Mouse (Mus musculus): ENCODE data around the gene Exoc3l. TPM values are rescaled to one million over a fixed set of nuclear protein-coding genes. Genes with fewer than 3 reads are reported as not detected.

Gene Exoc3l
- polyA plus RNA-seq, 1 experiment from 2014 or later, result 11.8 TPM

- peak overlapping the region; percentile 62 for H3K4me3 ChIP-seq
- H3K9me3 ChIP-seq, result no peaks in the 10 kb centered on the region
- peak overlapping the region; percentile 68 for H3K9ac ChIP-seq
- peak overlapping the region; percentile 94; the same call in 1 of the 2 replicates for H3K27ac ChIP-seq
- peaks cover 5% of the 10 kb centered on the region; the same call in 1 of the 2 replicates for H3K36me3 ChIP-seq (replicated peaks)
- ATAC-seq (replicated peaks), result no peak
- peaks cover 51% of the 10 kb centered on the region for H3K4me1 ChIP-seq
- no peaks in the 10 kb centered on the region for H3K27me3 ChIP-seq (replicated peaks)
- H3K4me2 ChIP-seq, result peak overlapping the region; percentile 70
- WGBS, result 82% methylated on average over 5 of the region's 5 CpGs
These were observed 7.7 kb downstream of the Exoc3l start for GRCm38 (mm10) chr8:105288231-105288630.

GRCm38 (mm10) chr8:105286907-105287306 is 9.0 kb downstream of the Exoc3l start:
- 0 out of 2 replicates have a peak overlapping the region, but pooled peaks have one; percentile 62 for H3K4me3 ChIP-seq
- H3K9me3 ChIP-seq, result no peaks in the 10 kb centered on the region
- peaks cover 14% of the 10 kb centered on the region for H3K36me3 ChIP-seq (replicated peaks)
- no peaks in the 10 kb centered on the region for H3K27me3 ChIP-seq (replicated peaks)
- H3K4me2 ChIP-seq, result peak overlapping the region; percentile 70
- H3K4me1 ChIP-seq, result peaks cover 51% of the 10 kb centered on the region
- ATAC-seq (replicated peaks), result no peak
- H3K27ac ChIP-seq, result no peak overlapping the region
- 92% methylated on average over 4 of the region's 4 CpGs for WGBS
- 0 out of 2 replicates have a peak overlapping the region, but pooled peaks have one; percentile 17 for H3K9ac ChIP-seq

DNA sequence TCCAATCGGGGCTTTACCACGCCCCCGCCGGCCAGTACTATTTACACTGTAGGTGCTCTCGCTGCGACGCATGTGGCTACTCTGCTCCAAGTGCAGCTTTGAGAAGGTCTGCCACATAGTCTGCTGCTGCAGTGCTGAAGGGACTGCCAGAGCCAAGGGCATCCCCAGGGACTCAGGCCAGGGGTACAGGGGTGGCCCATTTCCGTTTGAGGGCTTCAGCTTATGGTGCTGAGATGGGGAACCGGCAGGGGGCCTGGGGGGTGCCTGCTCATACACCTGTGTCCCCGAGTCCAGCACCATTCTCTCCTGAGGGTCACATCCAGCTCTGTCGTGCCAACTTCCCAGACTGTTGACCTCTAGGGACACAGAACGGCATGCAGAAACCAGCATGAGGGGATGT is 10.4 kb downstream of the Exoc3l start:
- Histone ChIP-seq H3K9me3 (no peaks in the 10 kb centered on the region), H3K4me1 (peaks cover 45% of the 10 kb centered on the region), H3K36me3 (replicated peaks) (peaks cover 20% of the 10 kb centered on the region), H3K9ac (no peak overlapping the region), H3K27me3 (replicated peaks) (no peaks in the 10 kb centered on the region), H3K27ac (no peak overlapping the region), H3K4me2 (0 out of 2 replicates have a peak overlapping the region, but pooled peaks have one; percentile 70), H3K4me3 (no peak overlapping the region)
- ATAC-seq (replicated peaks), result no peak
- WGBS, result 46% methylated on average over 12 of the region's 12 CpGs

DNA sequence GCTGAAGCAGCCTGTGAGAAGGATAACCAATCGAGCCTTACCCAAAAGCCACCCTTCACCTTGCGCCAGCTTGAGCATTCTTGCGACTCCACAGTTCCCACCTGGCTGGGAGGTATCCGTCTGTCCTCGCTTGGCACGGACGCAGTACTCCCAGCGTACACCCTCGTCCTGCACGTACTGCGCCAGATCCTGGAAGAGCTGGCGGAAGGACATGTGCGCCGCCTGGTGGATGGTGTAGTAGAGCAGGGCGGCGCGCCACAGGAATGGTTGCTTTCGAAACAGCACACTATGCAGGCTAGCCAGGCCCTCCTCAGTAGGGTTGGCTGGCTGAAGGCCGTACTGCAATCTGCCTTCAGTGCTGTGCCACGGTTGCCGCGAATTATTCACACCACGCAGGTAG is 12.8 kb downstream of the Exoc3l start:
- no peak for ATAC-seq (replicated peaks)

GRCm38 (mm10) chr8:105282239-105282638 is 13.7 kb downstream of the Exoc3l start:
- Histone ChIP-seq H3K27ac (no peak overlapping the region), H3K9me3 (no peaks in the 10 kb centered on the region), H3K4me1 (peaks cover 32% of the 10 kb centered on the region), H3K9ac (no peak overlapping the region), H3K4me2 (no peak overlapping the region), H3K4me3 (no peak overlapping the region), H3K36me3 (replicated peaks) (peaks cover 24% of the 10 kb centered on the region), H3K27me3 (replicated peaks) (peaks cover 20% of the 10 kb centered on the region)
- no peak for ATAC-seq (replicated peaks)
- 88% methylated on average over 4 of the region's 4 CpGs for WGBS

More for the DNA sequence above, 12.8 kb downstream of the Exoc3l start:
- Histone ChIP-seq H3K4me3 (no peak overlapping the region), H3K27me3 (replicated peaks) (peaks cover 17% of the 10 kb centered on the region), H3K9ac (no peak overlapping the region), H3K9me3 (no peaks in the 10 kb centered on the region), H3K27ac (no peak overlapping the region), H3K4me2 (no peak overlapping the region), H3K36me3 (replicated peaks) (peaks cover 24% of the 10 kb centered on the region), H3K4me1 (peaks cover 41% of the 10 kb centered on the region)
- WGBS, result 32% methylated on average over 23 of the region's 23 CpGs

- Histone ChIP-seq H3K27me3 (replicated peaks) (peaks cover 24% of the 10 kb centered on the region), H3K36me3 (replicated peaks) (peaks cover 24% of the 10 kb centered on the region), H3K4me2 (no peak overlapping the region), H3K9me3 (no peaks in the 10 kb centered on the region), H3K27ac (no peak overlapping the region), H3K4me1 (peaks cover 31% of the 10 kb centered on the region), H3K9ac (no peak overlapping the region), H3K4me3 (no peak overlapping the region)
- 87% methylated on average over 12 of the region's 12 CpGs for WGBS
- ATAC-seq (replicated peaks), result no peak
These were observed 14.1 kb downstream of the Exoc3l start for GRCm38 (mm10) chr8:105281821-105282220.

DNA sequence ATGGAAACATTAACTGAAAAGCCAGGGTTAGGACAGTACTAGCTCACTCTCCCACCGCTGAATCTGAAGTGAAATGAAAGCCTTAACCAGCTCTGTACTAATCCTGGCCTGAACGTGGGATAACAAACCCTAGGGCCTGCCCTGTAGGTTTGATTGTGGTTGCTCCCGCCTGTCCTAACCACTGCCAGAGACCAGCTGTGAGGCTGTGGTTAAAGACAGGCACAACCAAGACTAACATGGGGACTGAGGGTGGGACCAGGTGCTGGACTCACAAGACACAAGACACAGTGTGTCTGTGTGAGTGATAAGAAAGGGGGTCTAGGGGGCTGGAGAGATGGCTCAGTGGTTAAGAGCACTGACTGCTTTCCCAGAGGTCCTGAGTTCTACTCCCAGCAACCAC is 15.3 kb downstream of the Exoc3l start:
- 60% methylated on average over 3 of the region's 3 CpGs for WGBS

GRCm38 (mm10) chr8:105278911-105279334 is 17.0 kb downstream of the Exoc3l start:
- peaks cover 24% of the 10 kb centered on the region for H3K36me3 ChIP-seq (replicated peaks)
- ATAC-seq (replicated peaks), result peak; percentile 50
- 4% methylated on average over 28 of the region's 28 CpGs for WGBS
- peaks cover 50% of the 10 kb centered on the region for H3K27me3 ChIP-seq (replicated peaks)
- H3K27ac ChIP-seq, result no peak overlapping the region
- H3K4me3 ChIP-seq, result peak overlapping the region; percentile 21
- peaks cover 28% of the 10 kb centered on the region for H3K4me1 ChIP-seq
- H3K9me3 ChIP-seq, result no peaks in the 10 kb centered on the region
- peak overlapping the region; percentile 47 for H3K4me2 ChIP-seq
- no peak overlapping the region for H3K9ac ChIP-seq

More for the DNA sequence above, 15.3 kb downstream of the Exoc3l start:
- Histone ChIP-seq H3K27me3 (replicated peaks) (peaks cover 34% of the 10 kb centered on the region), H3K9me3 (no peaks in the 10 kb centered on the region), H3K4me3 (no peak overlapping the region), H3K9ac (no peak overlapping the region), H3K4me2 (no peak overlapping the region), H3K27ac (no peak overlapping the region), H3K4me1 (peaks cover 31% of the 10 kb centered on the region), H3K36me3 (replicated peaks) (peaks cover 24% of the 10 kb centered on the region)
- no peak for ATAC-seq (replicated peaks)

DNA sequence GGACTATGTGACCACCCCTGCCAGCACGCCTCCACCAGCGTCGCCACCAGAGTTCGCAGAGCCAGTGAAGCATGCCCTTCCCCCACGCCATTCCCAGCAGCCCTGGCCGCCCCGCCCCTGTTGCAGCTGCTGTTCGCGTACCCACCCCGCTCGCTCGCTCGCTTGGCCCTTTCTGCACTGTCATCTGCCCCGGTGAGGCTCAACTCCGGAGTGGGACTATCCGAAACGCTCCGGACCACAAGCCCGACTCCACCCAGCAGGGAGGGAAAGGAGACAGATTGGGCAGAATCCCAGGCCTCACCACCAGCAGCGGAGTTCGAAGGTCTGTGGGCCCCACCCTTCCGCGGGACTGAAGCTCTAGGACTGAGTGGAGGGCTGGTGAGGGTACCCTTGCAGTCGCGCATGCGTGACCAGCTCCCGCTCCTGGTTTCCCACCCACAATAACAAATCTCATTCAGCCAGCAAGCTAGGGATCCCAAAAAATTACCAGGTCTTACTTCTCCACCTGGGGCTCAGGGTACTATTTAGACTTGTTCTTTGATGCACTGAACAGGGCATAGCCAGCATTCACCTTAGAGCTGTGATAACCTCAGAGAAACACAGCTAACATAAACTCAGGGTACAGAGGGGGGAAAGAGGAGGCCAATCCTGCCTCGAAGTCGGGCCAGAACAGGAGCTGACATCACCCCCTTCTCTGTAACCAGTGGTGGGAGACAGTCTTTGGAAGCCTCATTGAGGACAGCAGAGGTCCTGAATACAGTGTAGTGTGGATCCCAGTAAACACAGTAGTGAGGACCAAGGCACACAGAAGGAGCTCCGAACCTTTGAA is 19.4 kb downstream of the Exoc3l start:
- 4% methylated on average over 30 of the region's 30 CpGs for WGBS
- H3K27ac ChIP-seq, result 0 out of 2 replicates have a peak overlapping the region, but pooled peaks have one; percentile 17

GRCm38 (mm10) chr8:105275840-105276239 is 20.1 kb downstream of the Exoc3l start, which contains the start of gene Nol3:
Gene Nol3, plus strand, starts transcription at chr8:105276140.
- Histone ChIP-seq H3K4me3 (peak within 1 kb of the TSS; percentile 50), H3K4me1 (peaks cover 30% of the 10 kb centered on the region), H3K27me3 (replicated peaks) (peaks cover 79% of the 10 kb centered on the region), H3K27ac (0 out of 2 replicates have a peak within 1 kb of the TSS, but pooled peaks have one; percentile 17), H3K9ac (peak within 1 kb of the TSS; percentile 44), H3K4me2 (peak within 1 kb of the TSS; percentile 94), H3K9me3 (no peaks in the 10 kb centered on the region), H3K36me3 (replicated peaks) (peaks cover 4% of the 10 kb centered on the region; the same call in 1 of the 2 replicates)
- 5% methylated on average over 10 of the region's 10 CpGs for WGBS
- ATAC-seq (replicated peaks), result peak; percentile 10

More for the DNA sequence above, 19.4 kb downstream of the Exoc3l start:
- peaks cover 72% of the 10 kb centered on the region for H3K27me3 ChIP-seq (replicated peaks)
- H3K9ac ChIP-seq, result peak overlapping the region; percentile 44
- H3K4me1 ChIP-seq, result peaks cover 28% of the 10 kb centered on the region
- peak overlapping the region; percentile 50 for H3K4me3 ChIP-seq
- H3K36me3 ChIP-seq (replicated peaks), result peaks cover 7% of the 10 kb centered on the region; the same call in 1 of the 2 replicates
- peak overlapping the region; percentile 94 for H3K4me2 ChIP-seq
- peak; percentile 56 for ATAC-seq (replicated peaks)
- H3K9me3 ChIP-seq, result no peaks in the 10 kb centered on the region

- Histone ChIP-seq H3K4me3 (peak overlapping the region; percentile 50; the same call in 1 of the 2 replicates), H3K9me3 (no peaks in the 10 kb centered on the region), H3K27ac (no peak overlapping the region), H3K36me3 (replicated peaks) (0 out of 2 replicates have a peak, but pooled peaks cover 4% of the 10 kb centered on the region), H3K9ac (no peak overlapping the region), H3K4me1 (peaks cover 34% of the 10 kb centered on the region), H3K27me3 (replicated peaks) (peaks cover 83% of the 10 kb centered on the region), H3K4me2 (peak overlapping the region; percentile 94)
- ATAC-seq (replicated peaks), result no peak
- WGBS, result 6% methylated on average over 11 of the region's 11 CpGs
These were observed 20.5 kb downstream of the Exoc3l start for GRCm38 (mm10) chr8:105275387-105275786.

DNA sequence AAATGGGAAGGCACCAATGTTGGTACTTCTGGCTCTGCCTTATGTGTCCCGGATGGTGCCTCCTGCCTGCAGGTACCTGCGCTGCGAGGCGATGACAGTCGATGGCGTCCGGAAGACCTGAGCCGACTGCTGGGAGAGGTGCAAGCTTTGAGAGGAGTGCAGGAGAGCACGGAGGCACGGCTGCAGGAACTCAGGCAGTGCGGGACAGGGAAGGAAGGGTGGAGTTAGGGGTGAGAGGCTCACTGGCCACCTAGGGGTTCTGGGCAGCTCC is 25.1 kb downstream of the Exoc3l start:
- H3K4me2 ChIP-seq, result peak overlapping the region; percentile 24; the same call in 1 of the 2 replicates
- 2% methylated on average over 11 of the region's 11 CpGs for WGBS
- H3K4me1 ChIP-seq, result peaks cover 36% of the 10 kb centered on the region
- no peak overlapping the region for H3K27ac ChIP-seq
- peaks cover 91% of the 10 kb centered on the region for H3K27me3 ChIP-seq (replicated peaks)
- no peak for ATAC-seq (replicated peaks)
- peak overlapping the region; percentile 14; the same call in 1 of the 2 replicates for H3K4me3 ChIP-seq
- H3K9ac ChIP-seq, result no peak overlapping the region
- H3K9me3 ChIP-seq, result no peaks in the 10 kb centered on the region
- no peaks in the 10 kb centered on the region for H3K36me3 ChIP-seq (replicated peaks)

All from midbrain, embryonic 15.5 days (tissue).